Mouse (Mus musculus) fibroblast of lung, adult 2 months (primary cell): Measurements from ENCODE around the gene Atxn1.

Source experiments
- DNase-seq: peaks from one replicate; pipeline ENCODE4 v3.0.0-alpha.2; 2011; ENCODE audit warnings: low read depth

Gene Atxn1

GRCm38 (mm10) chr13:45962776-45963175, 2.0 kb downstream of the Atxn1 start:
- DNase-seq = no peak

- DNase-seq = no peak
These were observed 2.8 kb downstream of the Atxn1 start for GRCm38 (mm10) chr13:45961871-45962630.

- DNase-seq = no peak
These were observed 4.4 kb downstream of the Atxn1 start for GRCm38 (mm10) chr13:45960311-45960965.

GRCm38 (mm10) chr13:45958306-45958705, 6.5 kb downstream of the Atxn1 start:
- no peak for DNase-seq

- DNase-seq = no peak
These were observed 7.2 kb downstream of the Atxn1 start for GRCm38 (mm10) chr13:45957629-45958028.

- DNase-seq = no peak
These were observed 8.5 kb downstream of the Atxn1 start for GRCm38 (mm10) chr13:45956287-45956686.

GRCm38 (mm10) chr13:45955370-45956055, 9.3 kb downstream of the Atxn1 start:
- DNase-seq = no peak

GRCm38 (mm10) chr13:45953098-45953497, 11.7 kb downstream of the Atxn1 start:
- no peak for DNase-seq

GRCm38 (mm10) chr13:45951071-45951645, 13.7 kb downstream of the Atxn1 start:
- no peak for DNase-seq

- DNase-seq = no peak
These were observed 14.4 kb downstream of the Atxn1 start for GRCm38 (mm10) chr13:45950355-45950861.

GRCm38 (mm10) chr13:45946136-45946535, 18.7 kb downstream of the Atxn1 start:
- DNase-seq = no peak

GRCm38 (mm10) chr13:45942337-45942736, 22.5 kb downstream of the Atxn1 start:
- DNase-seq = no peak

GRCm38 (mm10) chr13:45940714-45941113, 24.1 kb downstream of the Atxn1 start:
- no peak for DNase-seq

- peak; percentile 69 for DNase-seq
These were observed 25.2 kb downstream of the Atxn1 start for GRCm38 (mm10) chr13:45939561-45939960.

- no peak for DNase-seq
These were observed 26.7 kb downstream of the Atxn1 start for GRCm38 (mm10) chr13:45938083-45938482.

- DNase-seq = no peak
These were observed 28.0 kb downstream of the Atxn1 start for GRCm38 (mm10) chr13:45936765-45937164.

- DNase-seq = no peak
These were observed 29.0 kb downstream of the Atxn1 start for GRCm38 (mm10) chr13:45935798-45936197.

- DNase-seq = no peak
These were observed 30.0 kb downstream of the Atxn1 start for GRCm38 (mm10) chr13:45934841-45935240.

GRCm38 (mm10) chr13:45934085-45934484, 30.7 kb downstream of the Atxn1 start:
- DNase-seq = no peak

GRCm38 (mm10) chr13:45932491-45932921, 32.3 kb downstream of the Atxn1 start:
- no peak for DNase-seq

- no peak for DNase-seq
These were observed 32.9 kb downstream of the Atxn1 start for GRCm38 (mm10) chr13:45931891-45932290.

GRCm38 (mm10) chr13:45931215-45931614, 33.6 kb downstream of the Atxn1 start:
- peak; percentile 74 for DNase-seq
